Mouse (Mus musculus): ENCODE results near the gene Ano8.
A peak's percentile ranks its signal among the peaks of the same experiment; 100 is the strongest.

Ano8 gene

DNA sequence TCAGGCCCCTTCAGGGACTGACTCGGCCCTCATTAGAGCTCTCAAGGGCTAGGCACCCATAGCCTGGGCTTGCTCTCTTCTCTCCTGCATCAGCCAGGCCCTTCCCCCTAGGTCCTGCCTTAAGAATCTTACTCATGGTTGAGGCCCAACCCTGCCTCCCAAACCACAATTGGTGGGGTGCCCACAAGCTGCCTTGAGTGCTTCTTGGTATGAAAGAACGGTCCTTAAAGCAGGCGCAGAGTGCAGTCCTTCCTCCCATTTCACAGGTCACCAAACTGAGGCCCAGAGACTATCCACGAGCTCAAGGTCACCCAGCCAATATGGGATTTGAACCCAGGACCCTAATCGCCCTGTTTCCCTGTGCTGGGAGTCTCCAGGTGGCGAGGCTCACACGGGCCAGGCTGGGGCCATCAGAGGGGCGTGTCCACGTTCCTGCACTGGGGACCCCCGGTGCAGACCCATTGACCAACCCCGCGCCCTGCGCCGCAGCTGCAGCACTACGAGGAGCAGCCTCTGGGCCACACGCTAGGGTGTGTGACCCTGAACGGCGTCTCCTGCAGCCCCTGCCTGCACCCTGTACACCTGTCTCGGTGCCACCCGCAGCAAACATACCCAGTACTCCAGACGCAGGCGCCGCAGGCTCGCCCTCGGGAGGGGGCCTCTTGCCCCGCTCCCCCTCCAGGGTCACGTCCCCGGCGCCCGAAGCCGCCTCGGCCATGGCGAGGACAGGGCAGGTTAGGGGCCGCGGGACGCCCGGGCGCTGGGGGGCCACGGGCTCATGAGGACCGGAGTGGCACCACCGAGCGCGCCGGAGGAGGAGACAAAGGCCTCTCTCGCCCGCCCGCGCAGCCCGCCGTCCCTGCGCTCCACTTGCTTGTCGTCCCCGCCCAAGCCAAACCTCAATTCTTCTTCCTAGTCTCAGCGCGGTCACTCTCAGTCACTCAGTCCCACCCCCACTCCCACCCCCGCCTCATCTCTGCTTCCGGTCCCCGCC is at the start of gene Ano8:
Ano8 (minus strand) TSS at position 822 of the 994 bp plus-strand sequence.
- TF ChIP-seq GATA4 (IDR thresholded peaks at IDR 0.05; ENCODE audit: insufficient replicate concordance, low read length): no peak

DNA sequence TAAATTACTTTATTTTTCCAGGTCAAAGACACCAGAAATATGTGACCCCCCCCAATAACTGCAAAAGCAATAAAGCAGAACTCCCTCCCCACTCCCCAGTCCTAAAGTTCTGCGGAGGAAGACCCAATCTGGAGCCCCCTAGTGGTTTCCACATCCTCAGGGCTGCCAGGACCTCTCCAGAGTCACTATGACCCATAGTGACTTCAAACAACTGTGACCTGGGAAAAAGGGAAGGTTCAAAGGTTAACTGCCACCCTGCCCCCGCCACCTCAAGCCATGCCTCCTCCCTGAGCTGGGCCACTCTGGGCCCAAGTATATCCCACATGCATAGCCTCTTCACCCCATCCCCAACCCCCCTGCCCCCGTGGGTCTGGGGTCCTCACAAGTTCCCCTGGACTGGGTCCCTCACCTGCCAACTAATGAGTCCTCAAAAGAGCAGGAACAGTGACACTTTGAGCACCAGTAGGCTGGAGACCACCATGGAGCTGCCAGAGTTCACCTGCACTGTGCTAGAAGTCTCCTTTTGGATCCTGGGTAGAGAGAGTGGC is 48.6 kb upstream of the Ano8 start:
- no peak for TF ChIP-seq GATA4 (IDR thresholded peaks at IDR 0.05; ENCODE audit: insufficient replicate concordance, low read length)

DNA sequence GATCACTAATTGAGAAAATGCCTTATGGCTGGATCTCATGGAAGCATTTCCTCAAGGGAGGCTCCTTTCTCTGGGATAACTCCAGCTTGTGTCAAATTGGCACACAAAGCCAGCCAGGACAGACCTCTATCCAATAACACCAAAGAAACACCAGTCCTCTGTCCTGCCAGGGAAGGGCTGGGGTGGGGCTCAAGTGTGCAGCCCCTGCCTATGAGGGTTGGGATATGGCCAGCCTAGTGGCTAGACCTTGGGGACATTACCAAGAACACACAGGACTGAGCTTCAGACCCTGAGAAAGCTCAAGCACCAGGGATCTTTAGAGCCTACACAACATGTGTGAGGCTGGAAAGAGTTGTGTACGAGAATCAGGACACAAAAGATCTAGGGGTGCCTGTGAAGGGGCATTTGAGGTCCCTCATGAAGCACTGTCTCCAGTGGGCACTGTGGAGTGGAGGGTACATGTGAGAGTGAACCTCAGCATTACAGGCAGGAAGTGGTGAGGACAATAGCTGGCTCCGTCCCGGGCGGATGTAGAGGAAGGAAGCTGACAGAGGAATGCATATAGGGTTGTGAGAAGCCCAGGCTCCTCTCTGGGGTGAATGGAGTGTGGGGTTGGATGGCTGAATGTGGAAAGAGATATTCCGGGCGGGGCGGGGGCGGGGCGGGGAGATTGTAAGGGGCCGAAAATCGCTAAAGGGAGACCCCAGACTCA is 42.8 kb upstream of the Ano8 start:
- no peak for TF ChIP-seq GATA4 (IDR thresholded peaks at IDR 0.05; ENCODE audit: insufficient replicate concordance, low read length)

DNA sequence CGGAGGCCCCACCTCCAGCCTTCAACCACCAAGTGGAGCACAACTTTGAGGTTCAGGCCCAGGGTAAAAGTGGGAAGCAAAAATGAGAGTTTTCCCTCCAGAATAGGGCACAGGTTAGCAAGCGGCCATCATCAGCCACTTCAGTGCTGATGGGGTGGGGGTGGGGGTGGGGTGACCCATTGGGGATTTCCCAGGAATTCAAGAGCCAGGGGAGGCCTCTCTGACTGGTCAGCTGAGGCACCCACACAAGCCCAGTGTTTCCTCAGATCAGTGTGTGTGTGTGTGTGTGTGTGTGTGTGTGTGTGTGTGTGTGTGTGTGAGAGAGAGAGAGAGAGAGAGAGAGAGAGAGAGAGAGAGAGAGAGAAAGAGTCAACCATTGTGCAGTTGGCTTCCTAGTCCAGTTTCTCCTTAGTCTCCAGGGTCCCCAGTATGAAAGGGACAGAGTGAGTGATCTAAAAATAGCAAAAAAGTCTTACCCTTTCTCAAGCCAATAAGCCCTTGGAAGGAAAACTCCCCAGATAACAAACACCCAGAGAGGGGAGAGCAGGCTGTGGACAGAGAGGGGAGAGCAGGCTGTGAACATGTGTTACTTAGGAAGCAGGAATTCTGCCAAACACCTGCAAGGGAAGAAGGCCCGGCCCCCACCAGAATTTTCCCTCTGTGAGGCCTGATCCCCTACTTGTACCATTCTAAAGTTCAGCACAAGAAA is 41.6 kb upstream of the Ano8 start:
- TF ChIP-seq GATA4 (IDR thresholded peaks at IDR 0.05; ENCODE audit: insufficient replicate concordance, low read length): no peak

DNA sequence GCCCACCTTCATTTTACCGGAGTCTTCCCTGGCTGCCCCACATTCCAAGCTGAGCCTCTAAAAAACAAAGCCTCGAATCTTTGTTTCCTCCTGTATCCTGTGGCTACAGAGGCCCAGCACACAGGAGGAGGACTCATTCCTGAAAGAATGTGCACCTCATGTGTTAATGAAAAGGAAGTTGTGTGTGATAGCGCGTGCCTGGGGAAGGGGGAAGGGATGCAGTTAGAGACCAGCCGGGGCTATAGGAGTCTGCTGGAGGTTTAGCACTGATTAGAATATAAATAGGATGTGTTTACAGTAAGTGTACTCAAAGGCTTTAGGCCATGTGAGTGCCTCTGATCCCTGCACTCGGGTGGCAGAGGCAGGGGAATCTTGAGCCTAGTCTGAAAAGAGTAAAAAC is 40.5 kb upstream of the Ano8 start:
- peak; percentile 56; the same call in 1 of the 2 replicates for TF ChIP-seq GATA4 (IDR thresholded peaks at IDR 0.05; ENCODE audit: insufficient replicate concordance, low read length)

DNA sequence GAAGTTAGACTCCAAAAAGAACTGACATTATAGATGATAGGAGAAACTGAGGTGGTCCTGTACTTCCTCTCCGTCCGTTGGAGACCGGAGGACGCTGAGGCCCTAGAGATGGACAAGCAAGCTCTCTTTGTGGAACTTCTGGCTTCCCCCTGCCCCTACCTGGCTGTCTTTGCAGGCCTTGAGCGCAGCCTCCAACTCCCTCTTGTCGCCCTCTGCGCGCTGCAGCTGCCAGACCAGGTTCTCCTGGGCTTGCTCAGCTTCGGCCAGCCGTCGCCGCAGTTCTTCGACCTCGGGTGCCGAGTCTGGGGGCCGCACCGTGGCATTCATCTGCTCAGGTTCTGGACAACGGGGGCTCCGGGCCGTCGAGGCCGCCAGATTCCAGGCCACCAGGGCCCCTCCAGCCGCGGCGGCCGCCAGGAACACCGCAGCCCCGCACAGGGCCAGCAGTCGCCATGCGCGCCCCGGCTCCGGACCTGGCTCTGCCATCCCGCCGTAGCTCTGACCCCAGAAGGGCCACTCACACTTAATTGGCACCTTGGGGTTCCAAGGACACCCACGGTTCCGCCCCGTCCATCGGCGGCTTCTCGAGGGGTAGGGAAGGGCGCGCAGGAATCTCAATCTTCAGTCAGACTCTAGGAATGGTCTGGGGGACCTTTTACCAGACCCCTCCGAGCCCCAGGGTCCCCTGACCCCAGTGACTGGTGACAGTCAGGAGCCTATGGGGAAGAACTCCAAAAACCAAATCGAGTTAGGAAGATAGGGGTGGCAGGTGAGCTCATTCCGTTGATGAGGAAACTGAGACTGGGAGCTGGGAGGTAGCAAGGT is 39.7 kb upstream of the Ano8 start, which contains the start of gene Ccdc194:
Ccdc194 (minus strand) TSS at position 486 of the 825 bp plus-strand sequence.
- no peak for TF ChIP-seq GATA4 (IDR thresholded peaks at IDR 0.05; ENCODE audit: insufficient replicate concordance, low read length)

DNA sequence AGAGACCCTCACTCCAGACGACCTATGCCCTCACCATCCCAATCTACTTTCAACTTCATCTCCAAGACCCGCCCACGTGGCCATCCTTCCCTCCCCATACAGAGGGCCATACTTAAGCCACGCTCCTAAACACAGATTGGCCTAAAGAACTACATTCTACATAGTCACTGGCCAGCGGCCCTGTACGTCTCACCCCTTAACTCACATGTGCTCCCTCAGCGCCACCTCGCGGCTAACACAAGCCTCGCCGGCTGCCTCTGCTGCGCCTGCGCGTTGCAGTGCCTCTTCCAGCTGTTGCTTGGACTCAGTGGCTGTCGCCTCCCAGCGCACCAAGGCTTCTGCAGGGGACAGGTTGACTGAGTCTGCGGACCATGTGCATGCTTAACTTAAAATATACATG is 35.9 kb upstream of the Ano8 start:
- no peak for TF ChIP-seq GATA4 (IDR thresholded peaks at IDR 0.05; ENCODE audit: insufficient replicate concordance, low read length)

DNA sequence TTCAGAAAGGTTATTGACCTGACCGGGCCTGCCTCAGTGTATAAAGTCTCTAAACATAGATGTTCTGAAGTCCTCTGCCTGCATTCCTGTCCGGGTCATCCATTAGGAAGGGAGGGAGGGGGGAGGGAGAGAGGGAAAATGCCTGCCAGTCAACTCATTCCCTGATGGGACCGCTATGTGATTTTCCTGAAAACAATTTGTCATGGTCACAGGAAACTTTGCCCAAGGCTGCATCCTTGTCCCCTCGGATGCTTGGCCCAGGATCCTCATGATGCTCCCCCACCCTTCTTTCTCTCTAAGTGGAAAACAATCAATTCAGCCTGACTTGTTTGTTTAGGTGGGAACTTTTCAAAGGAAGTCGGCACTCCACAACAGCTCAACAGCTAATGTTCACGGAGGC is 31.0 kb upstream of the Ano8 start:
- TF ChIP-seq GATA4 (IDR thresholded peaks at IDR 0.05; ENCODE audit: insufficient replicate concordance, low read length): no peak

DNA sequence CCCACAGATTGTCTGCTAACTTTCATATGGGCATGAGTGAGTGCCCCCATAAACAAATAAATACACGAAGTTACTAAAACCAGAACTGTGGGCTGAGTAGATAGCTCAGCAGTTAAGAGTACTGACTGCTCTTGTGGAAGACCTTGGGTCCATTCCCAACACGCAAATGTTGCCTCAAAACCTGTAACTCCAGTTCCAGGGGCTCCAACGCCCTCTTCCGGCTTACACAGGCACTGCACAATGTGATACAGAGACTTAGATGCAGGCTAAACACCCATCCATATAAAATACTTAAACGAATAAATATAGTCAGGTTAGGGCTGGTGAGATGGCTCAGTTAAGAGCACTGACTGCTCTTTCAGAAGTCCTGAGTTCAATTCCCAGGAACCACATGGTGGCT is 29.3 kb upstream of the Ano8 start:
- no peak for TF ChIP-seq GATA4 (IDR thresholded peaks at IDR 0.05; ENCODE audit: insufficient replicate concordance, low read length)

DNA sequence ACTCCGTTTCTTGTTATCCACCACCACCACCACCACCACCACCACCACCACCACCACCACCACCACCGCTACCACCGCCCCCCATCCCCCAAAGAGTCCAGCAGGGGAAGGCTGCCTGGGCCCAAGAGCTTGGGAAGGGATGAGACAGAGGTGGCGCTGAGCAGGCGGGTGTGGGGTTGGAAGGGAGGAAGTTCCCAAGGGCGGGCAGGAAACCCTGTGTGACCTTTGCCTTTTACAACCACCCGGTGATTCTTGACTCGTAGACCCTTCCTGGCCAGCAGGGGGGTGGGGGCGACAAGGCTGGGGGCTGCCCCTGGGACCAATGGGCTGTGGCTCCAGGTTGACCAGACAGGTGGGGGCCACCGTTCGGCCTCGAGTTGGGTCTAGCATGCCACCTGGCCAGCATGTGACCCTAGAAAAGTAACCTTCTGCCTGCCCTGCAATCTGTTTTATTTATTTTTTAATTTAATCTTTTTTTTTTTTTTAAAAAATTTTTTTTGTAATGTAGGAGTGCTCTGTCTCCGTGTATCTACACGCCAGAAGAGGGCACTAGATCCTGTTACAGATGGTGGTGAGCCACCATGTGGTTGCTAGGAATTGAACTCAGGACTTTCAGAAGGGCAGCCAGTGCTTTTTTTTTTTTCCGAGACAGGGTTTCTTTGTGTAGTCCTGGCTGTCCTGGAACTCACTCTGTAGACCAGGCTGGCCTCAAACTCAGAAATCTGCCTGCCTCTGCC is 27.4 kb upstream of the Ano8 start:
- TF ChIP-seq GATA4 (IDR thresholded peaks at IDR 0.05; ENCODE audit: insufficient replicate concordance, low read length): no peak

DNA sequence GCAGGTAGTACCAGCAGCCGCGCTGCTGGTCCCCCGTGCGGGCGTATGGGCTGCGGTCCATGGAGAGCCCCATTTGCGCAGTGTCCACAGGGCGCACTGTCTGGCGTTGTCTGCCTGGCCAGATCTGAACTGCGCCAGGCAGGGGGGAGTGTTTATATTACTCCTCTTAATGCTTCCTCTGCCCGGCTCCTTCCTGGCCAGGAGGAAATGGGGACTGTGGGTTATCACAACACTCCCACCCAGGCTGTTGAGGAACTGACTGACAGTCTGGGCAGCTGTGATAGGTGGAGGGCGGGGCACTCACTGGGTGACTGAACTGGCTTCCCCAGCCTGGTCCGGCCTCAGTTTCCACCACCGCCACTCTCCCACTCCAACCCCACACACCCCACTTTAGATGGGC is 25.9 kb upstream of the Ano8 start, which contains the start of gene Plvap:
Plvap (minus strand) TSS at position 109 of the 400 bp plus-strand sequence.
- TF ChIP-seq GATA4 (IDR thresholded peaks at IDR 0.05; ENCODE audit: insufficient replicate concordance, low read length): peak; percentile 80; the same call in 1 of the 2 replicates

DNA sequence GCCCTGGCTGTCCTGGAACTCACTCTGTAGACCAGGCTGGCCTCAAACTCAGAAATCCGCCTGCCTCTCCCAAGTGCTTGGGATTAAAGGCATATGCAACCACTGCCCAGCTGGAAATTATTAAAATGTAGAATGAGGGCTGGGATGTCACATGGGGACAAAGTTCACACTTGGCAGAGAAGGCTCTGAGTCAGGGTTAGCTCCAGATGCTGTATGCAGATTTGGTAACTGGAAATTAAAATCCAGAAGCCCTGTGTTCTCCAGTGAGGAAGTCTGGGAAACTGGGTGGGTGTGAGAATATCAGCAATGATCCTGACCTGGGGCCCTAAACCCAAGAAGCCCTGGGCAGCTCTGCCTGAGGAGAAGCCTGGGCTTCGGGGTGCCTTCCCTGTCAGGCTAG is 23.6 kb upstream of the Ano8 start:
- no peak for TF ChIP-seq GATA4 (IDR thresholded peaks at IDR 0.05; ENCODE audit: insufficient replicate concordance, low read length)

DNA sequence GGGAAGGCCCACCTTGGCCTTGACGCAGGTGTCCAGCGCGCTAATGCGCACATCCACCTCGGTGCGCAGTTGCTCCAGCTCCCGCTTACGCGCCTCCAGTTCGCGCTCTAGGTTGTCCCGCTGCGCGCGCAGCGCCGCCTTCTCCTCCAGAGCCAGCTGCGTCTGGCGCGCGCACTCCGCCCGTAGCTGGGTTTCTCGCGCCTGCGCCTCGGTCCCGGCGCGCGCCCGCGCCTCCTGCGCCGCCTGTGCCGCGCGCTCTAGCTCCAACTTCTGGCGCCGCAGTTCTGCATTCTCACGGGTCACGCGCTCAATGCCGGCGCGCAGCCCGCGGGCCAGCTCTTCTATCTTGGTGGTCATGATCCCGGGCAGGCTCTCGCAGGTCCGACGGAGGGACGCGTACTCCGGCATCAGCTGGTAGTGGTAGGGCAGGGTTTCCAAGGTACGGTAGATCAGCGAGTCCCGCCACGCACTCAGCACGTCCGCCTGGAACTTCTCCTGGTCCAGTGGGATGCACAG is 21.9 kb upstream of the Ano8 start:
- peak; percentile 10; the same call in 1 of the 2 replicates for TF ChIP-seq GATA4 (IDR thresholded peaks at IDR 0.05; ENCODE audit: insufficient replicate concordance, low read length)

Data from liver, adult (tissue).